Mouse (Mus musculus): ENCODE data around the gene Rftn2.

GRCm38 (mm10) chr1:55186592-55187210 lies 39.9 kb downstream of the Rftn2 start:
- TF ChIP-seq CTCF (IDR thresholded peaks at IDR 0.05) (no peak), EP300 (IDR thresholded peaks at IDR 0.05) (no peak)

Data from lung, postnatal 0 days (tissue).